Mouse (Mus musculus): ENCODE results near the gene Tcaf2. TPM values are rescaled to one million over a fixed set of nuclear protein-coding genes. Genes with fewer than 3 reads are reported as not detected.

Gene Tcaf2
- 0.24 and 0.27 TPM in 2 replicates for polyA plus RNA-seq (2015; fragmentation: Nextera tagmentation; extraction: Ambion mirVana)

DNA sequence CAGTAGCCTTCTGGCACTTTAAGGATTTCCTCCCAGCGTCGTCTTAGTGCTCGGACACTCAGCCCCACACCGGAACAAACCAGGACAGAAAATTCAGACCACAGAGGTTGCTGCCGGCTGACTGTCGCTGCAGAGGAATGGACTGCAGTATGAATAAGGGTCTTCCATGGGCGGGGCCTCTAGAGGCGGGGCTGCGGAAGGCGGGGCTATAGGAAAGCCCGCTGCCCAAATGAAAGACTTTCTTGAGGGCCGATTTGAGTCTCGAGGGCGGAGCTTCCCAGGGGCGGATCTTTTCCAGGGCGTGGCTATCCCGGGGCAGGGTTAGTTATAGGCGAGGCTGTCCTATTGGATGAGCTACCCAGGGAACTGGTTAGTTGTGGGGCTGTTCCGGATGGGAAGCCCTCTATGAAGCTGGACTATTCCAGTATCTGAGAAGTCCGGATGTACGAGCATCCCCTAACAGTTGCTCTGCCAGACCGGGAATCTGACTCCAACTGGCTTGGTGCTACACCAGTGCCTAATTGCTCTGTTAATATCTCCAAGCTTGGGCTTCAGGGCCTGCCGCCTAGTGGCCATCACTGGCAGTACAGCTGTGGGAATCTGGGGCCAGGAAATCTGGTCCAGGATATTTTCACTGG, at the start of gene Tcaf2:
Gene Tcaf2, minus strand, starts transcription at position 343 of the 638 bp plus-strand sequence.
- peak; percentile 63 for DNase-seq
- H3K4me2 ChIP-seq = peak within 1 kb of the TSS; percentile 60
- peak within 1 kb of the TSS; percentile 38 for H3K4me3 ChIP-seq (replicated peaks)
- H3K27me3 ChIP-seq = no peaks in the 10 kb centered on the region
- peak; percentile 94 for ATAC-seq (ENCODE audit: low read depth)
- no peak within 1 kb of the TSS for H3K9ac ChIP-seq
- H3K9me3 ChIP-seq (replicated peaks) = no peaks in the 10 kb centered on the region
- WGBS (ENCODE audit: insufficient replicate concordance) = 1% methylated on average over 23 of the region's 23 CpGs
- no peak within 1 kb of the TSS for H3K27ac ChIP-seq
- peaks cover 5% of the 10 kb centered on the region; the same call in 1 of the 2 replicates for H3K4me1 ChIP-seq (replicated peaks)
- H3K36me3 ChIP-seq = no peaks in the 10 kb centered on the region

DNA sequence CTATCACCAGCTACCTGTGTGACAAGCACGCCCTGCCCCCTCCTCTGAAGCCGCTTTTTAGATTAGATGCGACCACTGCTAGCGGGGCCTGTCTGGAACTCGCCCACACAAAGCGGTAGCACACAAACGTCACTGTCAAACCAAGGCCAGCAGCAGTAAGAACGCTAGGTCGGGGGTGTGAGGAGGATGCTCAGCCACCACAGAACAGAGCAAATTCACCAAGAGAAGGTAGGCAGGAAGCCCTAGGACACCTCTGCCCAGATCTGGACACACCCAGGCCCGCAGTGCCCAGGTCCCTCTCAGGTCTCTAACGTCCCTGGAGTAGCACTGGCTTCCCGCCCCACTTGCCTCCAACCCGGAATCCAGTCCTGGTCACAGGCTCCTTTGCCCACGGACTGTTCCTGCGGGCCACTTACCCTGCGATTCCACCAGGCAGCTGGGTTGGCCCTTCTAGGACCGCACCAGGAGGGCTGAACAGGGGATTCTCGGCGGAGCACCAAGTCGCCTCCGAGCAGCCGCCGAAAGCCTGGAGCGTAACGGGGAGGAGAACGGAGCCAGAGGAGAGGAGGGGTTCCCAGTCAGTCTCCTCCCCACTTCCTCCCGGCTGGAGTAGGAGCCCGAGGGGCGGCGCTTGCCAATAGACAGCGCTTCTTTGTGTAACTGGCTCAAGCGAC, 47.6 kb upstream of the Tcaf2 start:
- Histone ChIP-seq H3K27ac (peak overlapping the region; percentile 47; the same call in 1 of the 2 replicates), H3K4me2 (peak overlapping the region; percentile 81)
- WGBS (ENCODE audit: insufficient replicate concordance) = under 1% methylated on average over 32 of the region's 32 CpGs

GRCm38 (mm10) chr6:42692154-42692516, 47.1 kb upstream of the Tcaf2 start:
- Histone ChIP-seq H3K4me3 (replicated peaks) (peak overlapping the region; percentile 66), H3K9ac (peak overlapping the region; percentile 72), H3K36me3 (no peaks in the 10 kb centered on the region), H3K4me2 (peak overlapping the region; percentile 81), H3K9me3 (replicated peaks) (no peaks in the 10 kb centered on the region), H3K4me1 (replicated peaks) (peaks cover 28% of the 10 kb centered on the region), H3K27me3 (no peaks in the 10 kb centered on the region), H3K27ac (no peak overlapping the region)
- ATAC-seq (ENCODE audit: low read depth) (peak; percentile 67), DNase-seq (peak; percentile 4)
- 0% methylated on average over 9 of the region's 10 CpGs for WGBS (ENCODE audit: insufficient replicate concordance)

More for the DNA sequence above, 47.6 kb upstream of the Tcaf2 start:
- peak; percentile 34 for DNase-seq
- Histone ChIP-seq H3K4me1 (replicated peaks) (peaks cover 28% of the 10 kb centered on the region), H3K9me3 (replicated peaks) (no peaks in the 10 kb centered on the region), H3K27me3 (no peaks in the 10 kb centered on the region), H3K9ac (peak overlapping the region; percentile 72), H3K4me3 (replicated peaks) (peak overlapping the region; percentile 66), H3K36me3 (no peaks in the 10 kb centered on the region)
- peak; percentile 85 for ATAC-seq (ENCODE audit: low read depth)

- Histone ChIP-seq H3K4me2 (no peak overlapping the region), H3K27me3 (no peaks in the 10 kb centered on the region), H3K36me3 (no peaks in the 10 kb centered on the region), H3K9me3 (replicated peaks) (no peaks in the 10 kb centered on the region), H3K4me3 (replicated peaks) (no peak overlapping the region), H3K9ac (no peak overlapping the region), H3K27ac (0 out of 2 replicates have a peak overlapping the region, but pooled peaks have one; percentile 0), H3K4me1 (replicated peaks) (peaks cover 28% of the 10 kb centered on the region)
- peak; percentile 72 for ATAC-seq (ENCODE audit: low read depth)
- DNase-seq = no peak
These were observed 44.7 kb upstream of the Tcaf2 start for GRCm38 (mm10) chr6:42689761-42690160.

GRCm38 (mm10) chr6:42687907-42688306, 42.9 kb upstream of the Tcaf2 start:
- DNase-seq = no peak
- Histone ChIP-seq H3K27ac (no peak overlapping the region), H3K4me3 (replicated peaks) (no peak overlapping the region), H3K27me3 (no peaks in the 10 kb centered on the region), H3K9me3 (replicated peaks) (no peaks in the 10 kb centered on the region), H3K36me3 (no peaks in the 10 kb centered on the region), H3K4me1 (replicated peaks) (peaks cover 22% of the 10 kb centered on the region), H3K9ac (no peak overlapping the region), H3K4me2 (no peak overlapping the region)
- ATAC-seq (ENCODE audit: low read depth) = no peak
- 68% methylated on average over 5 of the region's 5 CpGs for WGBS (ENCODE audit: insufficient replicate concordance)

GRCm38 (mm10) chr6:42680077-42680476, 35.0 kb upstream of the Tcaf2 start:
- ATAC-seq (ENCODE audit: low read depth) = no peak
- Histone ChIP-seq H3K27me3 (no peaks in the 10 kb centered on the region), H3K4me3 (replicated peaks) (no peak overlapping the region), H3K9ac (no peak overlapping the region), H3K4me2 (no peak overlapping the region), H3K27ac (no peak overlapping the region), H3K4me1 (replicated peaks) (no peaks in the 10 kb centered on the region), H3K36me3 (peaks cover 2% of the 10 kb centered on the region; the same call in 1 of the 2 replicates), H3K9me3 (replicated peaks) (no peaks in the 10 kb centered on the region)
- no peak for DNase-seq
- WGBS (ENCODE audit: insufficient replicate concordance) = 63% methylated on average over 7 of the region's 7 CpGs

GRCm38 (mm10) chr6:42676011-42676410, 31.0 kb upstream of the Tcaf2 start:
- no peaks in the 10 kb centered on the region for H3K4me1 ChIP-seq (replicated peaks)
- H3K27ac ChIP-seq = no peak overlapping the region
- peaks cover 5% of the 10 kb centered on the region; the same call in 1 of the 2 replicates for H3K36me3 ChIP-seq
- ATAC-seq (ENCODE audit: low read depth) = no peak
- no peak overlapping the region for H3K4me3 ChIP-seq (replicated peaks)
- H3K9ac ChIP-seq = no peak overlapping the region
- no peak for DNase-seq
- no peaks in the 10 kb centered on the region for H3K9me3 ChIP-seq (replicated peaks)
- no peak overlapping the region for H3K4me2 ChIP-seq
- H3K27me3 ChIP-seq = no peaks in the 10 kb centered on the region
- 76% methylated on average over 3 of the region's 3 CpGs for WGBS (ENCODE audit: insufficient replicate concordance)

DNA sequence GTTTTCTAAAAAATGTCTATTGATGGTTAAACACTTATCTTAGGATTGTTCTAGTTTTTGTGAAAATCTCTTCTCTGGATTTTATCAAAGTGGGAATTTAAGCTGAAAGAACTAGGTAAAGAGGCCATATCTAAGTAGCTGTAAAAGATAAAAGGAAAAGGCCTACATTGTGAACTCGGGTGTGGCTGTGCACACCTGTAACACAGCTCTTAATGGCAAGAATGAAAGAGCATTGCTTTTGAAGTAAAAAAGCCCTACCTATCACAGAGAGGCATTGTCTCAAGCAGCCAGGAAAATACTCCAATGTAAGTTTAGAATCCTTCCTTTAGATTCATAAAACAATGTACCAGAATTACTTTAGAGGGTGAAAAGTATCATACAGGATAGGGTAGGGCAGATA, 26.7 kb upstream of the Tcaf2 start:
- Histone ChIP-seq H3K4me2 (no peak overlapping the region), H3K27me3 (no peaks in the 10 kb centered on the region), H3K4me3 (replicated peaks) (no peak overlapping the region), H3K36me3 (peaks cover 5% of the 10 kb centered on the region; the same call in 1 of the 2 replicates), H3K9me3 (replicated peaks) (no peaks in the 10 kb centered on the region), H3K4me1 (replicated peaks) (no peaks in the 10 kb centered on the region), H3K27ac (no peak overlapping the region), H3K9ac (no peak overlapping the region)
- ATAC-seq (ENCODE audit: low read depth) (no peak), DNase-seq (no peak)
- 42% methylated on average over 1 of the region's 1 CpGs for WGBS (ENCODE audit: insufficient replicate concordance)

DNA sequence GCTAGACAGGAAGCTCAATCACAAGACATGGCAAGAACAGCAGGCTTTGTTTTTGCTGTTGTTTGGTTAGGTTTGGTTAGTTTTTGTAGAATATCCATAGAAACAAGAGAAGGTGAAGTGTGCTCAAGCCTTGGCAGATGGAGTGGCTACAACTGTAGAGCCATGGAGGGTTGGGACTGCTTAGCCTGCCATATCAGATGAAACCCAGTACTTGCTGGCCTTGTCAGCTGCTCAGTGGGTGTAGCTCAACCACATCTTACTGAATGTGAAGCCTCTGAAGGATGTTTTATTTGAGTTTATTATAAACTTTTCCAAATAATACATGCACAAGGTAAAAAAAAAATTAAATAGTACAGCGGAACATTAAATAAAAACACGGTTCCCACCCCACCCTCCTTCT, 22.7 kb upstream of the Tcaf2 start:
- no peak overlapping the region for H3K4me2 ChIP-seq
- WGBS (ENCODE audit: insufficient replicate concordance) = 62% methylated on average over 2 of the region's 2 CpGs
- H3K36me3 ChIP-seq = no peaks in the 10 kb centered on the region
- H3K9ac ChIP-seq = no peak overlapping the region
- no peaks in the 10 kb centered on the region for H3K4me1 ChIP-seq (replicated peaks)
- H3K27ac ChIP-seq = no peak overlapping the region
- H3K9me3 ChIP-seq (replicated peaks) = no peaks in the 10 kb centered on the region
- H3K27me3 ChIP-seq = no peaks in the 10 kb centered on the region
- H3K4me3 ChIP-seq (replicated peaks) = no peak overlapping the region
- ATAC-seq (ENCODE audit: low read depth) (no peak), DNase-seq (no peak)

DNA sequence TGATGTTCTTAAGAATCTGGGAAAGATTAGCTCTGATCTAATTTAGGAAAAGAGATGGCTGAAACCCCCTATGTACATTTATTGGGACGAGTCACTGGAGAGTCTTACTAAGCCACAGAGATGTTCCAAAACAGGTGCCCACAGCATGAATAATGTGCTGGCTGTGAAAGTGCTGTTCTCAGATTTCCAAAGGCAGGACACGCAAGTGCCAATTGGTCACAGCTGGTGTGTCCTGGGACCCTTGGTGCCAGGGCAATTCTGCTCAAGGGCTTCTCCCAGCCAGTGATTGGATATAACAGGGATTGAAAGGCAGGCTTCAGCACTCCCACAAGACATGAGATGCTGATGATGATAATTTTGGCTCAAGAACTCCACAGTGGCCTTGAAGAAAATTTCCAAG, 16.7 kb upstream of the Tcaf2 start:
- Histone ChIP-seq H3K27me3 (no peaks in the 10 kb centered on the region), H3K4me2 (no peak overlapping the region), H3K36me3 (no peaks in the 10 kb centered on the region), H3K27ac (no peak overlapping the region), H3K4me3 (replicated peaks) (no peak overlapping the region), H3K4me1 (replicated peaks) (no peaks in the 10 kb centered on the region), H3K9me3 (replicated peaks) (no peaks in the 10 kb centered on the region), H3K9ac (no peak overlapping the region)
- 45% methylated on average over 2 of the region's 2 CpGs for WGBS (ENCODE audit: insufficient replicate concordance)
- DNase-seq (no peak), ATAC-seq (ENCODE audit: low read depth) (no peak)

DNA sequence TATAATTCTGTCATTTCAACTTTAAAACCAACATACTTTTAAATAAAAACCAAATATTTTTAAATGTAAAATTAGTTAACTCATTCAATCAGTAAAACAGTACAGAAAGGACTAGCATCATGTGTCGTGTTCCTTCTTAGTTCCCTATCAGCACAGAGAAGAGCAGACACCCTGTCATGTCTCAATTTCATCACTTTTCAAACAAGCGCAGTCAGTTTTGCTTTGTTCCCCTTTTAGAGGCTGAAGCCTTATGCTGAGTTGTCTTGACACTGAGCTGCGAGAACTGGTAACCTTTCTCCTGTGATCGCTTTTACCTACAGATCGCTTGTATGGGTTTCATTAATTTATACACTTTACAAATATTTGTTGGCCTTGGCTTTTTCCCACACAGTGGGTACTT, 10.7 kb downstream of the Tcaf2 start:
- 53% methylated on average over 5 of the region's 5 CpGs for WGBS (ENCODE audit: insufficient replicate concordance)
- no peak overlapping the region for H3K9ac ChIP-seq
- no peaks in the 10 kb centered on the region for H3K9me3 ChIP-seq (replicated peaks)
- DNase-seq (no peak), ATAC-seq (ENCODE audit: low read depth) (no peak)
- no peak overlapping the region for H3K27ac ChIP-seq
- H3K4me3 ChIP-seq (replicated peaks) = no peak overlapping the region
- no peaks in the 10 kb centered on the region for H3K36me3 ChIP-seq
- H3K27me3 ChIP-seq = no peaks in the 10 kb centered on the region
- H3K4me2 ChIP-seq = no peak overlapping the region
- no peaks in the 10 kb centered on the region for H3K4me1 ChIP-seq (replicated peaks)

GRCm38 (mm10) chr6:42631395-42631794, 13.7 kb downstream of the Tcaf2 start:
- ATAC-seq (ENCODE audit: low read depth) = no peak
- H3K27me3 ChIP-seq = no peaks in the 10 kb centered on the region

More at GRCm38 (mm10) chr6:42631395-42631794, 13.7 kb downstream of the Tcaf2 start:
- H3K27ac ChIP-seq = no peak overlapping the region
- no peak for DNase-seq
- H3K9ac ChIP-seq = no peak overlapping the region
- H3K9me3 ChIP-seq (replicated peaks) = no peaks in the 10 kb centered on the region
- no peak overlapping the region for H3K4me3 ChIP-seq (replicated peaks)
- H3K4me2 ChIP-seq = no peak overlapping the region
- WGBS (ENCODE audit: insufficient replicate concordance) = 48% methylated on average over 4 of the region's 4 CpGs
- no peaks in the 10 kb centered on the region for H3K36me3 ChIP-seq
- no peaks in the 10 kb centered on the region for H3K4me1 ChIP-seq (replicated peaks)
